Mouse (Mus musculus): Measurements from ENCODE around the gene Ccdc172. TPM values are rescaled to one million over a fixed set of nuclear protein-coding genes. Genes with fewer than 3 reads are reported as not detected.

Ccdc172 gene
- not detected for total RNA-seq (2021)

DNA sequence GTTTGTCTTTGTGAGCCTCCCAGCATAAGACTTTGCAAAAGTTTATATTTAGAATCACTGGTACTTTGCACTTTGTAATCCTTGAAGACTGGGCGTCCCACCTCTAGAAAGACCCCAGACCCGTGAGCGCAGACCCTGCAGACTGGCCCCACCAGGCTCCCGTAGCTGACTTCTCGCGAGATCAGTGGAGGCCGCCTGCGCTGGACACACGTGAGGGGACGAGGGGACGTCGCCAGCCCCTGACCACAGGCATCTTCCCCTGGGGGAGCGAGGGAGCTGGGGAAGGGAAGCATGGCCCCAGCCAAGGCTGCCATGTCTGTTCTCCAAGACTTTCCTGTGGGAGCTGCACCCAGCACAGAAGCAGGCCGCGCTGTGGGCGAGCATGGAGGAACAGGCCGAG, at the start of gene Ccdc172:
Ccdc172 (plus strand) TSS at position 176 of the 400 bp plus-strand sequence.
- intact Hi-C loops (cut with DNase I) = no loop called here
- no peak for DNase-seq (ENCODE audit: low spot score in 2 of 2)

DNA sequence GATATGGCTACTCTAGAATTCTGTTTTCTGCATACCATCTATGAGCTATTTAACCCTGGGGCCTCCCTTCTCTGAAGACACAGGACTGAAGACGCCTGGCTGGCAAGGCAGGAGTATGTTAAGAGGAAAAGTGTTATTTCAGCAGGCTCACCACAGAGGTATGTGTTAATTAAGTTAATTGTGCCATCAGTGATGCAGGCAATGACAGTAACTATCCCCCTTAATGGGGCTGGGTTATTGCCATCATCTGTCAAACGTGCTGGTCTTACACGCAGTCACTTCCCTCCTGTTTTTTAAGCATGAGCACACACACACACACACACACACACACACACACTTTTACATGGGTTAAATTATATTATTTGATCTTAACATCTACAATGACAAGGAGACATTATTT, 48.0 kb upstream of the Ccdc172 start:
- no peak for DNase-seq (ENCODE audit: low spot score in 2 of 2)
- intact Hi-C loops (cut with DNase I) = no loop called here

DNA sequence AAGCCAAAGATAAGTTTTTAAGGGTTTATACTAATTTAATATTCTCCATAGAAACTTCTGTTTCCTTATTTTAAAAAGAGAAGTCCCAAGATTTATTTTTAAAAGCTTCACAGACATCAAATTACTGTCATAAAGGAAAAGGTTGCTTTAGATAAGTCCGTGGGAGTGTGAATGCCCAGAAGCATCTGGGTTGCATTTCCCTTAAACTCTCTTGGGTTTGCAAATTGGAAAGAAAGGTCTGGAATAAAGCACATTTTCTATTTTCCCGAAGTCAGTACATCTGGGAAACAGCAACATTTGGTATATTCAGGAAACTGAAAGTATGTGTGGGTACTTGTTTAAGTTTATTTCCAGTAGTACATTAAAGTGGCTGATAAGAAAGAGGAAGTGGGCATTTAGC, 43.5 kb upstream of the Ccdc172 start:
- intact Hi-C loops (cut with DNase I) = loop anchor here (5.0 kb wide), 5 partner anchors 551 to 811 kb away; no protein-coding TSS in a partner anchor
- no peak for DNase-seq (ENCODE audit: low spot score in 2 of 2)

- DNase-seq (ENCODE audit: low spot score in 2 of 2) = peak; percentile 89 to 90
- intact Hi-C loops (cut with DNase I) = loop anchor here (5.0 kb wide), 5 partner anchors 552 to 812 kb away; no protein-coding TSS in a partner anchor
These were observed 42.4 kb upstream of the Ccdc172 start for GRCm38 (mm10) chr19:58469421-58469820.

- intact Hi-C loops (cut with DNase I) = loop anchor here (5.0 kb wide), 1 partner anchor 153 kb away; no protein-coding TSS in a partner anchor
These were observed 37.5 kb upstream of the Ccdc172 start for GRCm38 (mm10) chr19:58474251-58474650.

DNA sequence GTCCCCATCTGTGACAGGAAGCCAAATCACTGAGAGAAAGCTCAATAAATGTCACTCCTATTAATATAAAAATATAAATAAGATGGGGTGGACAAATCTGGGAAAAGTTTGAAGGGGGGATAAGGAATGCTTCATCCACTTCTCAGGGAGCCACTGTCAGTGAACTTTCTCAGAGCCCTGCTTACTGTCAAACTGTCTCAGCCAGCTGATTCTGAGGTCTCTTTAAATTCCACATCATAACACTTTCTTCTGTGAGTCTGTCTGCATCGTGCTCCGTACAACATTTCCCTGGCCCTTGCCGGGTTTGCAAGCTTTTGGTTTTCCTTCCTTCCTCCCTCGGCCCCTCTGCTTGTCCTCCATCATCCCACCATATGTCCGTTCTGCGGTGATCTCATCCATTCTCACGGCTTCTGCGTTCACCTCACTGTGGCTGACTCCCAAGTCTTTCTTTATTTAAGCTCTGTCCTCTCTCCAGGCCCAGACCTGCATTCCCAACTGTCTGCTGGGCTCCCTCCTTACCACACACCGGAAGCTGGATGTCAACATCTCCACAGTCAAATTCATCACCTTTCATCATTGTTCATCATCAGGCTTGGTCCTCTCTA, 29.3 kb upstream of the Ccdc172 start:
- intact Hi-C loops (cut with DNase I) = no loop called here
- DNase-seq (ENCODE audit: low spot score in 2 of 2) = no peak

More at GRCm38 (mm10) chr19:58474251-58474650, 37.5 kb upstream of the Ccdc172 start:
- DNase-seq (ENCODE audit: low spot score in 2 of 2) = no peak

DNA sequence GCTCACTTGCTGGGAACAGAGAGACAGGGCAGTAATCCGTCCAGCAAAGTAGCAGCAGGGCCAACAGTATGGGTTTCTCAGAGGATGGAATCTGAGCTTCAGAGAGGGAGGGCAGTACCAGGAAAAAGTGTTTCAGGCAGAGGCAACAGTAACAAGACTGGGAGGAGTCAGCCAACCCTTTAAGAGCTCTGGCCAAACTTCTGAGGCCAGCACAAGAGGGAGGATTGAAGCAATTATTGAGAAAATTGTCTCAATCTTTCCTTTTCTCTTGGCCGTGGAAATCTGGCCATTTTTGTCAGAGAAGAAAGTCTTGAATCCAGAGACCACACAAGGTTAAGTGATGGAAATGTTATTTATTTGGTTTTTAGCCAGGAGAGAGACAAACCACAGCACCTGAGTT, 25.1 kb upstream of the Ccdc172 start:
- no peak for DNase-seq (ENCODE audit: low spot score in 2 of 2)
- intact Hi-C loops (cut with DNase I) = no loop called here

DNA sequence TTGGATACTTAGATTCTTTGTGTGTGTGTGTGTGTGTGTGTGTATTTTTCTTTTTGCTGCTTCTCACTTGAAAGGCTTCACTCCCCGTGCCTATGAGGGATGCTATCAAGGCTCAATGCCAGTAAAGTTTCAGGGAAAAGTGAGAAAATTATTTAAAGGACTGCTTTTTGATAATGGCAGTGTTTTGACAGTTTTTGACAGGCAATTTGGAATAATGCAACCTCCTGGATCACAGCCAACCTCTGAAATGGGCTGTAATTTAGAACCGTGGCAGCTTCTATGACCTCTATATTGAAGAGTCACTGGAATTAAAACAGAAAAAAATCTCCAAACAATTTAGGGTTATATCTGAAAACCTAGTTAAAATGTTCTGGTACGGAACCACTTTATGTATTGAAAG, 14.7 kb upstream of the Ccdc172 start:
- intact Hi-C loops (cut with DNase I) = no loop called here

DNA sequence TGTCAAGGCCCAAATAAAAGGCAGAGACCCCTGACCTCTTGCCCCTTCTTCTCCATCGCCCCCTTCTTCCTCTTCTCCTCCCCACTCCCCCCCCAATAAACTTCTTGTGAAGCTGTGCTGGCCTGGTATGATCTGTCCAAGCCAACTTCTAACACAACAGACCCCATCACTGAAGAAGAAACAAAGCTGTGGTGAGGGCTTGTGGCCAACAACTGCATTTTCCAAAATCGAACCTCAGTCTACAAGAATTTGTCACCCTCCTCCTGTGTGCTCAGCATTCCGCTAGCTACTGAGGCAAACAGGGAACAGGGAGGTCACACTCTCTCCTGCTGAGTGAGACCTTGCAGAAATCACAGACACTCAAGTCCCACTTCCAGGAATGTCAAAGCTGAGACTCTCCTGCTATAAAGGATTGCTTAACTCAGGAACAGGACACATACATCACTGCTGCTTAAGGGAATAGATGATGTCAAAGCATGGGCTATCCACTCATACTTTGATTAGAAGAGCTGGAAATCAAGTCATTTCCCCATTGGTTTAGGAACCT, 12.3 kb upstream of the Ccdc172 start:
- no peak for DNase-seq (ENCODE audit: low spot score in 2 of 2)
- intact Hi-C loops (cut with DNase I) = no loop called here

More for the DNA sequence above, 14.7 kb upstream of the Ccdc172 start:
- no peak for DNase-seq (ENCODE audit: low spot score in 2 of 2)

DNA sequence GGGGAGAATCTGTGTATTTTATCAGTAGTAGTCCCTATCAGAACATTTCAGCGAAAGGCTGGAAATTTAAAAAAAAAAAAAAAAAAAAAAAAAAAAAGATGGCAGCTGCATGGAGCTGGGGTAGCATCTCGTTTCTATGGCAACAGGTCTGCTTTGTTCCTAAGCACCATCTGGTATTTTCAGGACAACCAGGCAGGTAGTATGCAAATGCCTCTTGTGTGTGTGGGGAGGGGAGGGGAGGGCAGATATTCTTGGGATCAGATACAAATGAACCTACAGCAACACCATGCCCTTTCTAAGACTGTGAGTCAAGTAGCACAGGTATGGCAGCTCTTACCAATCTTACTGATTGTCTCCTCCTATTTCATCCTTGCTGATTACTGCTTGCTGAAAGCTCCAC, 11.7 kb upstream of the Ccdc172 start:
- no peak for DNase-seq (ENCODE audit: low spot score in 2 of 2)
- intact Hi-C loops (cut with DNase I) = no loop called here

DNA sequence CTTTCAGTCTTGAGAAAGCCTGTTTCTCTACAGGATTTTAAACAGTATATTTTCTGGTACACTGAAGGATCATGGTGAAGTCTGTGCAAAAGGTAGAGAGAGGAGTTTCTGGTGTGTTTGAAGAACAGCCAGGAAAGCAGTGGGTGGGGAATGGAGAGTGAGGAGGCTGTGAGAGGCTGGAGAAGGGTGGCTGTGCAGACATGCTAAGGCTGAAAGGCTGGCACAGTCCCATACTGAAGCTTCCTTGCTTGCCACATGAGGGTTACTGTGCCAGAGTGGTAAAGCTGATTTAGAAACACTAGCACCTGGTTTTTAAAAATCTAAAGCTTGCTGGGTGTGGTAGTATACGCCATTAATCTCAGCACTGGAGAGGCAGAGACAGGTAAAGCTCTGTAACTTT, 9.9 kb downstream of the Ccdc172 start:
- DNase-seq (ENCODE audit: low spot score in 2 of 2) = peak in 1 of 2 experiments; percentile 51
- intact Hi-C loops (cut with DNase I) = no loop called here

DNA sequence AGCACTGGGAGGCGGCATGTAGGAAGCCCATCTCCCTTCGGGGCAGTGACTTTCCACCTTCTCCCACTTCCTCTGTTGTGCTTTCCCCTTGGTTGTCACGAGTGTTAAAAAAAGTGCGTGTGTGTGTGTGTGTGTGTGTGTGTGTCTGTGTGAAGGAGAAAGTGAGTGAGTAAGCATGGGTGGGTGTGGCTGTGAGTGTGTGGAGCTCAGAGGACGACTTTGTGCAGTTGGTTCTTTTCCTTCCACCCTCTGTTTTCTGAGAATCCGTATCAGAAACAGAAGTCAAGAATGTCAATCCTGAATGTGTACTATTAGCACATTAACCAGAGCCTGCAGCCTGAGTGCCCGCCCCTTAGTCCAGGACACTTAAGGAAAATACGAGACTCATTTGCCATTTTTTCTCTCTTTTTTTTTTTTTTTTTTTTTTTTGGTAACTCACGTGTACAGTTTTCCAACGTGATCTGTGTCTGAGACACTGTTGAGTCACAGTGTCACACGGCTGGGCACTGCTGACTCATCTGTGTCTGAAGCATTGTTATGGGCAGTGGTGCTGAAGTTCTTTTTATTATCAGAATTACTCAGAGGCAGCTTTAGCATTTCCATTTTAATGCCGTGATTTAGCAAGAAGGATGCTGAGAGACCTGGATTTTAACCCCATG, 12.1 kb downstream of the Ccdc172 start:
- DNase-seq (ENCODE audit: low spot score in 2 of 2) = peak in 1 of 2 experiments; percentile 45
- intact Hi-C loops (cut with DNase I) = no loop called here

DNA sequence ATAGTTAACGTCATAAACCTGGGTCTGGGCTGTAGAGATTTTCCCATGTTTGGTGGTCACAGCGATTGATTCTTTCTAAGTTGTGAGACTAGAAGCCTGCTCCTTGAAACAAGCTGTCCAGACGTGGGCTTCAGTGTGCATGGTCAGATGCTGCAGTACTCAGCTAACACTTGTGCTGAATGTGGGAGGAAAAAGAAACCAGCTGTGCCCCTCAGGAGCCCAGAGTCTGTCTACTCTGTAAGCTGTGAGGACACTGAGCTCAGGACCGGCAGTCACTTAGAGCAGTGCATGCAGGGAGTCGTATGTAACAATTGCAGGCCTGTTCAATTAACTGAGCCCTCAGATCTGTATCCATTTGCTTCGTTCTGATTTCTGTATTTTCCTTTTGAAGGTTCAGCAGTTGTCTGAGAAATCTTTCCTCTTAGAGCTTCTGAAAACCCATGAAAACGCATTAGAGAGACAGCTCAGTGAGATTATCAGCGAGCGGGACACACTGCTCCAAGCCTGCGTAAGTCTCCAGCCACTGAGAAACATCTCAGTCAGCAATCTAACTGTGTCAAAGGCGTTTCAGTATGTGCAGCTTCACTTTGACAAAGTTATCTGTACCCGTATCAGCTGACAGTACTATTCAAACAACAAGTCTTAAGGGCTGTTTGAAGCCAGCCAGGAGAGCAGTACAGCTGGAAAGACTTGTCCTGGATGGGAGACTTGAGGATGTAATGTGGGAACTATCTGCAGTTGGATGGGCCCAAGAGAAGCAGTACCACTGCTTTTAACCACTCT, 13.9 kb downstream of the Ccdc172 start:
- intact Hi-C loops (cut with DNase I) = no loop called here
- peak in 1 of 2 experiments; percentile 22 for DNase-seq (ENCODE audit: low spot score in 2 of 2)

DNA sequence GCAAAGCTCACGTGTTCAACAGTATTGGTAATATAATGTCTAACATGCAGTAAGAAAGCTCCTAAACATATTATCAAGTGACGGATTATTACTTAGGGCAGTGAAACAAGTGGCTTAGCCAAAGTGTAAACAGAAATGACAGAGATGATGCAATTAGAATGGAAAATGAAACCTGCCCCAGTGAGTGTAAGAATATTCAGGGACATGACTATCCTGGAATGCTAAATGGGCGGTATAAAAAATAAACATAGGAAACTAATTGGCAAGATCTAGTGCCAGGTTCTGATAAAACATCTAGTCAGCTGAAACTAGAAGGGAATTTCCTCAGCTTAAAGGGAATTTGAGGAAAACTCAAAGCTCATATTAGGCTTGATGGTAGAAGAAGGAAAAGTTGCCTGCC, 21.3 kb downstream of the Ccdc172 start:
- DNase-seq (ENCODE audit: low spot score in 2 of 2) = no peak
- intact Hi-C loops (cut with DNase I) = no loop called here

- peak; percentile 61 to 87 for DNase-seq (ENCODE audit: low spot score in 2 of 2)
- intact Hi-C loops (cut with DNase I) = no loop called here
These were observed 24.9 kb downstream of the Ccdc172 start for GRCm38 (mm10) chr19:58536691-58537090.

- intact Hi-C loops (cut with DNase I) = no loop called here
- DNase-seq (ENCODE audit: low spot score in 2 of 2) = no peak
These were observed 28.6 kb downstream of the Ccdc172 start for GRCm38 (mm10) chr19:58540396-58540795.

DNA sequence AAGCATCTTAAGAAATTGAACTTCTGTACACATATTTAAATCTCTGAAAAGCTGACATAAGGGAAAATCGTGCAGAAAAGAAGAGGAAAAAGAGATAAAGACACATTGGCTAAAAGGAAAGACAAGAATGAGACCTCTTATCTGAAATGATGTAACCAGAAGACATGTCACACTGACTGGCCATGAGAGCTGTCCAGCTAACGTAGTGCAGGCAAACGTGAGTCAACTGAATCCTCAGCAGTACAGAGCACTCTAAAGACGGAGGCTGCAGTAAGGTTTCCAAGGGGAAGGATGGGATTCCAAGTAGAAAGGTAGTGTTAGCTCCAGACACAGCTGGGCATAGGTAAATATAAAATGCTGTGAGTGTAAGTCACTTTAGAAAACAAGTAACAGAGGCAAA, 36.6 kb downstream of the Ccdc172 start:
- DNase-seq (ENCODE audit: low spot score in 2 of 2) = no peak
- intact Hi-C loops (cut with DNase I) = no loop called here

- intact Hi-C loops (cut with DNase I) = loop anchor here (10.0 kb wide), 1 partner anchor 636 kb away; no protein-coding TSS in a partner anchor
- DNase-seq (ENCODE audit: low spot score in 2 of 2) = no peak
These were observed 38.7 kb downstream of the Ccdc172 start for GRCm38 (mm10) chr19:58550489-58550888.

DNA sequence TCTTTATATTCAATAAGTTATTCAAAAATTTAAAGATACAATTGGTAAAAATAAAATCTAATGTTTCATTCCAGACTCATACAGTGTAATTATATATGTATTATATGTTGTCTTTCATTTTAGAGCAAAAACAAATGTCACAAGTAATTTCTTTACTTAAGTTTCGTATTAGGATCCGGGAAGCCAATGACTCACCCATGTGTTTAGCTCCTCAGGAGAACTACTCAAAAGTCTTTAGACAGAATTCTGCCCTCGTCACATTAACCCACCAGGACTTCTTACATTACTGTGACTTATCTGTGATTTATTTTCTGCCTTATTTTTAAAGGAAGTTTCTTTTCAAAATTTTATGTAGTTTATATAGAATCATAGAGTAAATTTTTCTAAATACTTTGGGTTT, 39.1 kb downstream of the Ccdc172 start:
- DNase-seq (ENCODE audit: low spot score in 2 of 2) = no peak
- intact Hi-C loops (cut with DNase I) = loop anchor here (10.0 kb wide), 1 partner anchor 636 kb away; no protein-coding TSS in a partner anchor

DNA sequence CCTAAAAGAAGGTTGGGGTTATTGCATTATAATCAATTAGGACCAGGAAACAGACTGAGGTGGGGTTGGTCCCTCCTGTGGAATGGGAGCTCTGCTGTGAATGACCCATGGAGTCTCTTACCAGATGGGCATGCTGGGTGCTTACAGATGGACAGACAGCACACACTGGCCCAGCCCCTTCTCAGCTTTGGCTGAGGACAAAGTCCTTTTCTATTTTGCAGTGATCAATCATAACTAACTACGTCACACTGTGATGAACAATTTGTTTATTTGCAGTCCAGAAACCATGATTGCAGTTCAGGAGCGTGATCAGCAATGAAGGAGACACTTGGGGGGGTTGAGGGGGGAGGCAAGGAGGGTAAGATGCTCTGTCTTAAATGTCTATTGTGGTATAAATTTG, 43.2 kb downstream of the Ccdc172 start:
- intact Hi-C loops (cut with DNase I) = loop anchor here (5.0 to 10.0 kb wide), 3 partner anchors 640 to 898 kb away; no protein-coding TSS in a partner anchor
- no peak for DNase-seq (ENCODE audit: low spot score in 2 of 2)
